Mouse (Mus musculus): ENCODE results near the gene Zfp668.

DNA sequence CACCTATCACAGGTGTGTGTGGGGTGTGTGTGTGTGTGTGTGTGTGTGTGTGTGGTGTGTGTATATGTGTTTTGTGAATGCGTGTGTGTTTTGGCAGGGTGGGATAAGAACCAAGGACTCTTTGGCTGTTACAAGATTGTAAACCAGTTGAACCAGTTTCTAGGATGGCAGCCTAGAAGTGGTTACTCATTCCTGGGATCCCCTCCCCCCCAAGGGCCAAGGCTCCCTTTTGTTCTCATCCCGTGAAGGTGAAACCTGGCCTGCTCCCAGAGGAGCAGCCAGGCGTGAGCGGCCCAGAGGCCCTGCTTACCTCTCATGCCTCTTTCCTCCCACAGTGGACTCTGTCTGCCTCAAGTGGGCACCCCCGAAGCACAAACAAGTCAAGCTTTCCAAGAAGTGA is 48.6 kb upstream of the Zfp668 start:
- TF ChIP-seq POLR2A (IDR thresholded peaks at IDR 0.05; ENCODE audit: insufficient read depth, low read depth, low read length), result no peak
- TF ChIP-seq CTCF (IDR thresholded peaks at IDR 0.05), result no peak

Measured in heart, adult 2 months (tissue).